Mouse (Mus musculus) forebrain, embryonic 10.5 days (tissue): Measurements from ENCODE around the gene Cfdp1. TPM values are rescaled to one million over a fixed set of nuclear protein-coding genes. Genes with fewer than 3 reads are reported as not detected.

ENCODE experiments used
- DNase-seq: peaks from one replicate; pipeline ENCODE4 v3.0.0-alpha.2; 2017; ENCODE audit warnings: low spot score; ENCODE audit errors: extremely low spot score
- H3K27ac ChIP-seq: fragments of 300-500 bp; sonication (generic); 2 replicates; pipeline ENCODE4 v1.5.1; 2016; ENCODE audit warnings: mild to moderate bottlenecking
- H3K27me3 ChIP-seq: fragments of 300-500 bp; sonication (generic); 2 replicates; pipeline ENCODE4 v1.6.1; 2016; ENCODE audit warnings: mild to moderate bottlenecking; ENCODE audit not compliant: poor library complexity, severe bottlenecking
- H3K36me3 ChIP-seq: fragments of 300-500 bp; sonication (generic); replicated peaks from 2 replicates; pipeline ENCODE4 v1.6.1; 2016; ENCODE audit warnings: mild to moderate bottlenecking, moderate library complexity
- H3K4me1 ChIP-seq: fragments of 300-500 bp; sonication (generic); 2 replicates; pipeline ENCODE4 v1.6.1; 2016
- H3K4me3 ChIP-seq: fragments of 300-500 bp; sonication (generic); 2 replicates; pipeline ENCODE4 v1.5.1; 2016; ENCODE audit warnings: mild to moderate bottlenecking, moderate library complexity
- H3K9me3 ChIP-seq: fragments of 300-500 bp; sonication (generic); 2 replicates; pipeline ENCODE4 v1.6.1; 2016; ENCODE audit warnings: mild to moderate bottlenecking, moderate library complexity
- WGBS: fragments of 180-500 bp; shearing (Covaris S2); methylation state at CpG from one replicate; pipeline ENCODE4 v1.1.7; 2016; 5-methylcytosine and 5-hydroxymethylcytosine counted together
- polyA plus RNA-seq: library from polyadenylated mRNA; unstranded; fragments of >200 nt; fragmentation: Nextera tagmentation; extraction: Ambion mirVana; gene quantifications from 2 replicates; pipeline ENCODE4 v1.2.1, GENCODE M21; 2016

Cfdp1 gene
- polyA plus RNA-seq, 1 experiment from 2014 or later, result 234 TPM

DNA sequence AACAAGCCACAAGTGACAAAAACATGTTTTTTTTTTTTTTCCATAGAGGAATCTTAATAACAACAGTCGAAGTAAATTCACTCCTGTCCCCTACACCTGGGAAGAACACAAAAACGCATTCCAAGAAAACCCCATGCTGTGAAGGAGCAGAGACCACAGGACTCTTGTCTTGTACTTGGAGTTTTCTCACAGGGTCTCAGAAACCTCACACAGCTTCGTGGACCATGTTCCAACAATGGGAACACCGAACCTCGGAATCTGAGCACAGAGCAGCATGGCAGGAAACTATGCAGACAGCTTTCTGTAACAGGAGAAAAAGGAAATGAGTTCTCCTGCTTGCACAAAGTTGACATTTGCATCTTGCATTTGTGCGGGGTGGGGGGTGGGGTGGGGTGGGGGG lies 105.3 kb downstream of the Cfdp1 start:
- Histone ChIP-seq H3K27me3 (peaks cover 19% of the 10 kb centered on the region), H3K4me3 (no peak overlapping the region), H3K4me1 (peaks cover 33% of the 10 kb centered on the region), H3K36me3 (no peaks in the 10 kb centered on the region), H3K9me3 (no peaks in the 10 kb centered on the region), H3K27ac (no peak overlapping the region)
- 64% methylated on average over 6 of the region's 6 CpGs for WGBS
- no peak for DNase-seq

GRCm38 (mm10) chr8:111747866-111748649 lies 106.0 kb downstream of the Cfdp1 start:
- H3K36me3 ChIP-seq, result no peaks in the 10 kb centered on the region
- peaks cover 37% of the 10 kb centered on the region for H3K4me1 ChIP-seq
- H3K27me3 ChIP-seq, result peaks cover 19% of the 10 kb centered on the region
- no peaks in the 10 kb centered on the region for H3K9me3 ChIP-seq
- no peak for DNase-seq
- H3K27ac ChIP-seq, result no peak overlapping the region
- WGBS, result 82% methylated on average over 8 of the region's 8 CpGs
- H3K4me3 ChIP-seq, result no peak overlapping the region

- no peak for DNase-seq
These were observed 107.3 kb downstream of the Cfdp1 start for GRCm38 (mm10) chr8:111746582-111747465.

GRCm38 (mm10) chr8:111745591-111746418 lies 108.3 kb downstream of the Cfdp1 start:
- Histone ChIP-seq H3K36me3 (0 out of 2 replicates have a peak, but pooled peaks cover 3% of the 10 kb centered on the region), H3K4me3 (peak overlapping the region; percentile 41), H3K4me1 (peaks cover 60% of the 10 kb centered on the region), H3K27ac (peak overlapping the region; percentile 61), H3K9me3 (no peaks in the 10 kb centered on the region), H3K27me3 (peaks cover 19% of the 10 kb centered on the region)
- peak; percentile 53 for DNase-seq
- WGBS, result 8% methylated on average over 23 of the region's 23 CpGs

More at GRCm38 (mm10) chr8:111746582-111747465, 107.3 kb downstream of the Cfdp1 start:
- Histone ChIP-seq H3K27me3 (peaks cover 19% of the 10 kb centered on the region), H3K4me3 (peak overlapping the region; percentile 41; the same call in 1 of the 2 replicates), H3K36me3 (no peaks in the 10 kb centered on the region), H3K4me1 (peaks cover 50% of the 10 kb centered on the region), H3K9me3 (no peaks in the 10 kb centered on the region), H3K27ac (no peak overlapping the region)
- 88% methylated on average over 13 of the region's 13 CpGs for WGBS

DNA sequence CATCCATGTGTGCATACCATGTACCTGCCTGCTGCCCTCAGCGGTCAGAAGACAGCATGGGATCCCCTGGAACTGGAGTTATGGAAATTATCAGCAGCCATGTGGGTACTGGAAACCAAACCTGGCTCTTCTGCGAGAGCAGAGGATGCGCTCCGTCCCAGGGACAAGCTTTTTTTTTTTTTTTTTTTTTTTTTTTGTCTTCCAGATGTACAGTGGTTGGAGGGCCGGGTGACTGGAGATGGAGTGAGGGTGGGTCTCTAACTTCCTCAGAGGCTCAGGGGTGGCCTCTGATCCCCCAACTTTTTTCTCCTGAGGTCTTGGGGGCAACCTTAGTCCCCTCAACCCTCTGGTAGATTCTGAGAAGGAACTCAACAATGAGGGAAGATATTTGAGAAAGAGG lies 109.0 kb downstream of the Cfdp1 start:
- peaks cover 67% of the 10 kb centered on the region for H3K4me1 ChIP-seq
- 75% methylated on average over 5 of the region's 5 CpGs for WGBS
- DNase-seq, result no peak
- H3K36me3 ChIP-seq, result 0 out of 2 replicates have a peak, but pooled peaks cover 5% of the 10 kb centered on the region
- peak overlapping the region; percentile 41 for H3K4me3 ChIP-seq
- peaks cover 19% of the 10 kb centered on the region for H3K27me3 ChIP-seq
- no peaks in the 10 kb centered on the region for H3K9me3 ChIP-seq
- H3K27ac ChIP-seq, result peak overlapping the region; percentile 61

DNA sequence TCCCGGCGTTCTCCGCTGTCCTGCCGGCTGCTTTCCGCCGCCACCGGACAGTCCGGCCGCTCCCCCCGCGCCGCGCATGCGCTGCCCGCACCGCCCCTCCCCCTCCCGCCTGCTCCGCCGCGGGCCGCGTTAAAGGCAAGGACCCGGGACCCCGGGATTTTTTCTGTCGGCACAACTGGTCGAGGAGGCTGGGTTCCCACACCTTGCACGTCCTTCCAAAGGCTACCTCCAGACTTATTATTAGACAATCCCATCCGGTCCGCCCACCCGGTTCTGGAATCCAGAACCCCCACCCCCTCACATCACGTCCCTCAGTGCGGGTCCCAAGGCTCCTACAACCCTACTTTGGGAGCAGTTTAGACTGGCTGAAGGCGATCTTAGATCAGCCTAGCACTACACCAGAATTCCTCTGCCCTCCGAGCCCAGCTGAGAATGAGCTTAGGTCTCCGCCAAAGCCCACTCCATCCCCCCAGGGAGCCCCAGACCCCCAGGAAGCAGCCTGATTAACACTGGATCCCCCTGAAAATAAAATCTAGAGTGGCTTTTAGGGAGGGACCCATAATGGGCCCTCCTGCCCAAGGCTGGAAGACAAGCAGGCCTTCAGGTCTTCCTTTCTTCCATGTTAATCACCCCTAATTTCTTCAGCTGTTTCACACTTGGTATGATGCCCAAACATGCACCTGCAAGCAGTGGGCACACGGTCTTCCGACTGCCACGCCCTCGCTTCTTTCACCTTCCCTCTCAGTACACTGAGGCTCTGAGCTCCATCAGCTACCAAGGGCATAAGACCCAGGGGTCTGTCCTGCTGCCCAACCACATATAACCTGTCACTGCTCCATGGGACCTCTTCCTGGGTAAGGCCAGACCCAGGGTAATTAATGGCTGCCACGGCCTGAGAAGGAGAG lies 110.0 kb downstream of the Cfdp1 start, which contains the start of gene Bcar1:
Gene Bcar1, minus strand, starts transcription at position 18 of the 905 bp plus-strand sequence.
- Histone ChIP-seq H3K4me1 (peaks cover 78% of the 10 kb centered on the region), H3K27ac (peak within 1 kb of the TSS; percentile 97), H3K36me3 (peaks cover 10% of the 10 kb centered on the region; the same call in 1 of the 2 replicates), H3K9me3 (no peaks in the 10 kb centered on the region), H3K4me3 (peak within 1 kb of the TSS; percentile 81), H3K27me3 (peaks cover 19% of the 10 kb centered on the region)
- peak; percentile 90 for DNase-seq
- WGBS, result 9% methylated on average over 40 of the region's 40 CpGs

DNA sequence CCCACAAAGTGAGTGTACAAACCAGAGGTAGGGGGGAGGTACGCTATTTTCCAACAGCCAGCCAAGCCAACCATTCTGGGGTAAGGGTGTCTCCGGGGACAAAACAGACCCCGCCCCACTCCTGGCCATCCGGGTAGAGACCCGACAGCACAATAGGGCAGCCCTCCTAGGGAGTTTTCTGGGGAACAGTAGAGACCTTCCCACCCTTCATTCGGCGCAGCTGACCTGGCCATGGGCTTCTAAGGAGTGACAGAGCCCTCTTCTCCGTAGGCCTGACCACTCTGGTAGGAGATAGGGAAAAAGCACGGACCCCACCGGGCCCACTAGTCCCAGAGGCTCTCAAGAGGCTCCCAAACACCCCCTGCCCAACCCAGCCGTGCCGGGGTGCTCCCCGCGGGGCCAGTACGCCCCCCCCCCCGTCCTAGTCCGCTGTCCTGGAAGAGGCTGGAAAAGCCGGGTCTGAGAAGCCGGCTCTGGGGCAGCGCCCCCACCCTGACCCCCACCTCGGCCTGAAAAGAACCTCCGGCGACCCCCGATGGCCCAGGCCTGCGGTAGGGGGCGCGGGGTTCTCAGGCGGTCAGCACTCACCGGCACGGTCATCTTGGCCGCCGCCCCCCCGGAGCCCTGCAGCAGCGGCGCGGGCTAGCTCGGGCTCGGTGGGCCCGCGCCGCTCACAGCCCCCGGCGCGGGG lies 110.8 kb downstream of the Cfdp1 start:
- Histone ChIP-seq H3K4me1 (peaks cover 83% of the 10 kb centered on the region), H3K27me3 (peaks cover 19% of the 10 kb centered on the region), H3K27ac (peak overlapping the region; percentile 97), H3K4me3 (peak overlapping the region; percentile 81), H3K9me3 (no peaks in the 10 kb centered on the region), H3K36me3 (peaks cover 10% of the 10 kb centered on the region; the same call in 1 of the 2 replicates)
- WGBS, result 1% methylated on average over 41 of the region's 44 CpGs
- peak; percentile 42 for DNase-seq

DNA sequence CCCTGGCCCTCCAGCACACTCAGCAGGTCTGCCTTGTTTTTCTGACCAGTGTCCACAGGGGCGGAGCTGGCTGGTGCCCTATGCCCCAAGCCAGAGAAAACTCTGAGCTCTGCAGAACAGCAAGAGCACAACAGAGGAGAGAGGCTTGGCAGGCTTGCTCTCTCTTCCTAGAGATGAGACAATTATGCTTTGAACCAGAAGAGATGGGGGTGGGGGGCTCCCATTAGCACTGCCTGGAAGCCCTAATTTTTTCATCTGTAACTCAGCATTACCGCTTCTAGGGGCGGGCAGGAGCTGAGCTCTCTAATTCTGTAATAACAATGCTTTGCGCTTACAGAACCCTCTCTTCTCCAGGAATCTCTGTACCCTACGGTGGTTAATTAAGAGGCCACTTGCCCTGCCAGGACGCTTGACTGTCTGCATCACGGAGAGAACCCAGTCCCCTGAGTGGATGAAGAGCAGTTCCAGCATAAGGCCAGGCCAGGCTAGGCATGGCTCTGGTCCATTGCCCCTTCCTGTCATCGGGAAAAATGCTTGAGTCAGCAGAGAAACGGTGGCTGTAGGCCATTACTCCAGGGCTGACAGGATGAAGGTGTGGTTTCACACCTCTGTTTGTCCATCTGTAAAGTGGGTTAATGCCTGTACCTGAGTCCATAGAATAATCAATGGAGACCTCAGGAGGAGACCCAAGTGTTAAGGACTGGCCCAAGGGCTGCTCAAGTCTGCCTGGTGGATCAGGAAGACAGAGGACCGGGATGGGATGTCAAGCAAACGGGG lies 111.6 kb downstream of the Cfdp1 start:
- peak overlapping the region; percentile 81 for H3K4me3 ChIP-seq
- no peak for DNase-seq
- peaks cover 86% of the 10 kb centered on the region for H3K4me1 ChIP-seq
- H3K36me3 ChIP-seq, result peaks cover 10% of the 10 kb centered on the region; the same call in 1 of the 2 replicates
- H3K27me3 ChIP-seq, result peaks cover 19% of the 10 kb centered on the region
- peak overlapping the region; percentile 97 for H3K27ac ChIP-seq
- 33% methylated on average over 11 of the region's 11 CpGs for WGBS
- H3K9me3 ChIP-seq, result no peaks in the 10 kb centered on the region

DNA sequence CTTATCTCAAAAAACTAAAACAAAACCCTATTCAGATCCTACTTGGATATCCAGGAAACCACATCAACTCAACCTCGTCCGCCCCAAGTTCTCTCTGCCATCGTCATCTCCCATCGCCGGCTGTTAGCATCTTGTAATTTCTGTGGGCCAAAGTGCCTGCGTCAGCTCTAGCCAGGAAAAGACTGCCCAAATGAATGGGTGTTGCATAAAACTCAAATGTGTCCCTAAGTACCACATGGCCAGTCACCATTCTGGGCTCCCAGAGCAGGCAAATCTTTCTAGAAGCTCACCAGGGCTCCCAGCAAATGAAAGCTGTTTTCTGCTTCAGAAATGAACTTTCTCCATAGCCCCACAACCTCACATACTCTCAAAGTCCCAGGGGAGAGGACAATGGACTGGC lies 112.5 kb downstream of the Cfdp1 start:
- WGBS, result 82% methylated on average over 6 of the region's 6 CpGs
- Histone ChIP-seq H3K4me3 (peak overlapping the region; percentile 81), H3K9me3 (no peaks in the 10 kb centered on the region), H3K36me3 (peaks cover 11% of the 10 kb centered on the region; the same call in 1 of the 2 replicates), H3K27me3 (peaks cover 14% of the 10 kb centered on the region), H3K27ac (peak overlapping the region; percentile 97; the same call in 1 of the 2 replicates), H3K4me1 (peaks cover 91% of the 10 kb centered on the region)
- DNase-seq, result no peak

DNA sequence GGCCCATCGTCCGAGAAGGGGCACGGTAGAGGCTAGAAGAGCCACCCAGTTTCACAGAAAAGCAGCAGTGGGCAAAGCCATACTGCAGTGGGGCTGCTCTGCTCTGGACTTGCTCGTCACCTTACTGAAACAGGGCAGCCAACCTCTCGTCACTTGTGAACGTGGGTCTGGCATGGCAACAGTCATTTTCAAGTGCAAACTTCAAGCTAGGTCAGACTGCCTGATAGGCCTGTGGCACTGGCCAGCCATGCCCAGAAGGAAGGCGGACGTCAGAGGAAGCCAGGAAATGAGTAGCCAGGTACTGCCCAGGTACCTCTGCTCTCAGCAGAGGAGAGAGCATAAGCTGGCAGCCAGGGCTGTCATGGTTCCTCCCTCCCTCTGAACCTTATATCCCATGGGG lies 113.1 kb downstream of the Cfdp1 start:
- Histone ChIP-seq H3K27ac (peak overlapping the region; percentile 40), H3K9me3 (no peaks in the 10 kb centered on the region), H3K4me3 (peak overlapping the region; percentile 8; the same call in 1 of the 2 replicates), H3K27me3 (peaks cover 9% of the 10 kb centered on the region), H3K36me3 (peaks cover 13% of the 10 kb centered on the region; the same call in 1 of the 2 replicates), H3K4me1 (peaks cover 91% of the 10 kb centered on the region)
- WGBS, result 87% methylated on average over 8 of the region's 8 CpGs
- no peak for DNase-seq
